1 mouse cellular context compared by ENCODE assay signal in the genomic region with DNA sequence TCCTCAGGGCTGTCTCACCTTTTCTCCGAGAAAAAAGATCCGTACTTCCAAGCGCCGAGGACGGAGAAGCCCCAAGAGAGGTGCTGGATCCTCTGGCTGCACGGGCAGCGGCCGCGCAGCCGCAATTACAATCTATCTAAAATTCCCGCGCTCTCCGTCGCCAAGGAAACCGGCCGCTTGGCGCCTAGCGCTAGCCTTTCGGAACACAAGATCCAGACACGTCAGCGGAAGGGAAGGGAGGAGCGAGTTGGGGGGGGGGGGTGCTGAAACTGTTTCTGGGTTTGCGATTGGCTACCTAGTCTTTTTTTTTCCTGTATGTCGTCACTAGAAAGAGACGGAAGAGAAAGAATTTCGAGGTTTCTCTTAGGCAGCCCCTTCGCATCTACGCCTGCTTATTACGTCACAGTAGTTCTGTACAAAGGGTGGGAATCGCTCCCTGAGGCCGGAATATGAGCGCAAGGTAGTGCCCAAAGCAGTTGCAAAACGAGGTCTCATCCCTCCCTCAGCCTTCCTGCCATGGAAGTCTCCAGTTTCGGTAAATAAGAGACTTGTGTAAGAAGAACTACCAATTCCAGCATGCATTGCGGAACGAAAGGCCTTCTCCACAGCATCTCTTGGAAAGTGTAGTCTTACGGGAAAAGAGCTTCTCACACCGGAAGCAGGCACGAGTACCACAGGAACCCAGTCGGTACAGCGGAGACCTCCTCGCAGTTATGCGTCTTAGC.
TF ChIP-seq lines count a peak whose summit lies in the region.

A gene (minus strand): TSS at position 205 of the 725 bp plus-strand sequence.
A gene (plus strand): TSS at position 399 of the 725 bp plus-strand sequence.

TF ChIP-seq in CH12.LX, 34 proteins besides CTCF, POLR2A, EP300 and RAD21 (continued from another document):
- peak; percentile 71 for TF ChIP-seq MAX (IDR thresholded peaks at IDR 0.05; ENCODE audit: low read length)
- TF ChIP-seq MEF2A (IDR thresholded peaks at IDR 0.05; ENCODE audit: borderline replicate concordance, low read depth, low read length): peak; percentile 75
- peak; percentile 68 for TF ChIP-seq MYC (IDR thresholded peaks at IDR 0.05; ENCODE audit: low read depth, low read length)
- peak; percentile 76 for TF ChIP-seq ETS1 (conservative IDR thresholded peaks at IDR 0.05; ENCODE audit: low read depth, low read length)
- no peak for TF ChIP-seq CHD1 (IDR thresholded peaks at IDR 0.05; ENCODE audit: low read depth, low read length)
- no peak for TF ChIP-seq PAX5 (IDR thresholded peaks at IDR 0.05; ENCODE audit: low read length)
- TF ChIP-seq KAT2A (IDR thresholded peaks at IDR 0.05; ENCODE audit: insufficient replicate concordance, low read length): peak; percentile 99
- peak; percentile 69 for TF ChIP-seq NELFE (IDR thresholded peaks at IDR 0.05; ENCODE audit: low read depth, low read length)
- peak; percentile 99 for TF ChIP-seq ZNF384 (IDR thresholded peaks at IDR 0.05; ENCODE audit: low read depth, low read length)
- no peak for TF ChIP-seq USF1 (IDR thresholded peaks at IDR 0.05; ENCODE audit: low read depth, low read length)
- TF ChIP-seq ZMIZ1 (IDR thresholded peaks at IDR 0.05; ENCODE audit: low read depth, low read length): peak; percentile 84; the same call in 1 of the 2 replicates
- 0 out of 2 replicates have a peak, but pooled peaks have one; percentile 58 for TF ChIP-seq UBTF (IDR thresholded peaks at IDR 0.05; ENCODE audit: low read depth, low read length)
- no peak for TF ChIP-seq ZC3H11A (IDR thresholded peaks at IDR 0.05; ENCODE audit: low read depth, low read length)
- peak; percentile 73 for TF ChIP-seq POLR2AphosphoS2 (IDR thresholded peaks at IDR 0.05; ENCODE audit: low read depth, low read length)
- peak; percentile 78 for TF ChIP-seq GABPA (IDR thresholded peaks at IDR 0.05; ENCODE audit: insufficient replicate concordance, low read depth, low read length)
- TF ChIP-seq CHD2 (IDR thresholded peaks at IDR 0.05; ENCODE audit: low read length): peak; percentile 88
- TF ChIP-seq NRF1 (IDR thresholded peaks at IDR 0.05; ENCODE audit: low read depth, low read length): peak; percentile 86
- TF ChIP-seq SIN3A (IDR thresholded peaks at IDR 0.05; ENCODE audit: low read length): peak; percentile 99
- 0 out of 2 replicates have a peak, but pooled peaks have one; percentile 20 for TF ChIP-seq TBP (conservative IDR thresholded peaks at IDR 0.05; ENCODE audit: low read depth, low read length)
- TF ChIP-seq JUN (IDR thresholded peaks at IDR 0.05; ENCODE audit: insufficient read depth, low read depth, low read length): no peak; the same call in 1 of the 2 replicates
- TF ChIP-seq SMC3 (IDR thresholded peaks at IDR 0.05; ENCODE audit: low read depth, low read length): no peak
- TF ChIP-seq USF2 (conservative IDR thresholded peaks at IDR 0.05; ENCODE audit: low read depth, low read length): no peak
- TF ChIP-seq MAFK (IDR thresholded peaks at IDR 0.05; ENCODE audit: insufficient replicate concordance, low read length): no peak; the same call in 1 of the 2 replicates
- peak; percentile 89 for TF ChIP-seq IRF4 (IDR thresholded peaks at IDR 0.05; ENCODE audit: low read depth, low read length)
- TF ChIP-seq E2F4 (IDR thresholded peaks at IDR 0.05; ENCODE audit: insufficient replicate concordance, low read depth, low read length): peak; percentile 100
- TF ChIP-seq JUND (conservative IDR thresholded peaks at IDR 0.05; ENCODE audit: low read depth, low read length): peak; percentile 65
